Mouse (Mus musculus): ENCODE data around the gene Usp13.

- no peak for TF ChIP-seq CTCF (IDR thresholded peaks at IDR 0.05; ENCODE audit: low read depth, low read length)
- no peak for TF ChIP-seq POLR2A (IDR thresholded peaks at IDR 0.05; ENCODE audit: extremely low read depth, insufficient read depth, low read length)
Measured at GRCm38 (mm10) chr3:32833871-32834270, 16.5 kb downstream of the Usp13 start.

All from liver, adult 2 months (tissue).